Mouse (Mus musculus) heart, embryonic 11.5 days (tissue): ENCODE results near the gene Ralbp1. TPM values are rescaled to one million over a fixed set of nuclear protein-coding genes. Genes with fewer than 3 reads are reported as not detected.

Source experiments
- ATAC-seq: fragments of 200-750 bp; cut with Nextera tagmentation; replicated peaks from 2 replicates; pipeline ENCODE4 v1.8.0; 2017; ENCODE audit warnings: moderate library complexity; ENCODE audit not compliant: insufficient number of reproducible peaks, low FRiP score, low TSS enrichment
- H3K27ac ChIP-seq: fragments of 300-500 bp; sonication (generic); 2 replicates; pipeline ENCODE4 v1.5.1; 2014; ENCODE audit warnings: mild to moderate bottlenecking, low read depth, low read length
- H3K27me3 ChIP-seq: fragments of 300-500 bp; sonication (generic); 2 replicates; pipeline ENCODE4 v1.6.1; 2014; ENCODE audit warnings: mild to moderate bottlenecking, low read length, mixed read lengths; ENCODE audit not compliant: control insufficient read depth, insufficient read depth
- H3K36me3 ChIP-seq: fragments of 300-500 bp; sonication (generic); 2 replicates; pipeline ENCODE4 v1.6.1; 2014; ENCODE audit warnings: mild to moderate bottlenecking, low read length, moderate library complexity, mixed read lengths; ENCODE audit not compliant: control insufficient read depth, insufficient read depth
- H3K4me1 ChIP-seq: fragments of 300-500 bp; sonication (generic); 2 replicates; pipeline ENCODE4 v1.6.1; 2014; ENCODE audit warnings: low read length; ENCODE audit not compliant: control insufficient read depth, insufficient read depth
- H3K4me2 ChIP-seq: fragments of 300-500 bp; sonication (generic); 2 replicates; pipeline ENCODE4 v1.6.1; 2014; ENCODE audit warnings: mild to moderate bottlenecking, moderate library complexity
- H3K4me3 ChIP-seq: fragments of 300-500 bp; sonication (generic); 2 replicates; pipeline ENCODE4 v1.5.1; 2014; ENCODE audit warnings: low read depth, low read length
- H3K9ac ChIP-seq: fragments of 300-500 bp; sonication (generic); 2 replicates; pipeline ENCODE4 v1.6.1; 2014; ENCODE audit warnings: mild to moderate bottlenecking, low read depth, low read length, moderate library complexity
- H3K9me3 ChIP-seq: fragments of 300-500 bp; sonication (generic); replicated peaks from 2 replicates; pipeline ENCODE4 v1.6.1; 2016; ENCODE audit warnings: low read length; ENCODE audit not compliant: control insufficient read depth
- WGBS: fragments of 180-500 bp; shearing (Covaris S2); extraction: QIAGEN DNeasy Blood & Tissue Kit; methylation state at CpG from one replicate; pipeline ENCODE4 v1.1.7; 2014; ENCODE audit not compliant: insufficient replicate concordance; 5-methylcytosine and 5-hydroxymethylcytosine counted together
- polyA plus RNA-seq: library from polyadenylated mRNA; unstranded; fragments of >200 nt; fragmentation: Nextera tagmentation; extraction: Ambion mirVana; gene quantifications from 2 replicates; pipeline ENCODE4 v1.2.1, GENCODE M21; 2014

Gene Ralbp1
- polyA plus RNA-seq, 1 experiment from 2014 or later = 47.5 TPM

- peak overlapping the region; percentile 95 for H3K27ac ChIP-seq
- H3K9ac ChIP-seq = peak overlapping the region; percentile 90
- peak overlapping the region; percentile 98 for H3K4me2 ChIP-seq
- H3K36me3 ChIP-seq = no peaks in the 10 kb centered on the region
- peaks cover 14% of the 10 kb centered on the region for H3K4me1 ChIP-seq
- under 1% methylated on average over 55 of the region's 67 CpGs for WGBS
- H3K9me3 ChIP-seq = no peaks in the 10 kb centered on the region
- peak overlapping the region; percentile 69 for H3K4me3 ChIP-seq
- H3K27me3 ChIP-seq = no peaks in the 10 kb centered on the region
- peak; percentile 98 for ATAC-seq
Measured at GRCm38 (mm10) chr17:65884691-65885397, 754 bp downstream of the Ralbp1 start.

DNA sequence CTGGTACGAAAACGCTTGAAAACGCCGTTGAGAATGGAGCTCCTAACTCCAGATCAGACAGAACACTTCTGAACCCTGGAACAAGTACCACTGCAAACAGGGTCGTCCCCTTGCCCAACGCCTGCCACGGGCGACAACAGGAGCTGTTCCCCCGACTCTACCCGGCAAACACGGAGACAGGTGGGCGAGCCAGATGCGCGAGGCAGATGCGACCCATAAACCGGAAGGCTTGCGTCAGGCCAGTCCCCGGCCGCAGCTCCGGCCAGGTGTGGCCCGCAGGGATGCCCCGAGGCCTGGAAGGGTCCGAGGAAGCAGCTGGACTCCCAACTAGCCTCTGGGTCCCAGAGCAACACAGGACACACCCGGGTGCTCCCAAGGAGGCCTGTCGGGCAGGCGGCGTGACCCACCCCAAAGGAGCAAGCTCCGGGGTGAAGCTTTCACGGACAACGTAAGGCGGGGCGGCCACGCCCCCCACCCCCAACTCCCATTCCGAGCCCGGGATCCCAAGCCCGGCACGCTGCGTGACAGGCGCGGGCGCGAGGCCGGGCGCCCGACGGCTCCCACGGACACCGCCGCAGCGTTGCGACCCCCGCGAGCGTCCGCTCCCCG, 1.4 kb downstream of the Ralbp1 start:
- H3K4me2 ChIP-seq = peak overlapping the region; percentile 98
- peak overlapping the region; percentile 95 for H3K27ac ChIP-seq
- H3K4me3 ChIP-seq = peak overlapping the region; percentile 69
- H3K27me3 ChIP-seq = no peaks in the 10 kb centered on the region
- peak overlapping the region; percentile 90 for H3K9ac ChIP-seq
- peak; percentile 20 for ATAC-seq
- H3K36me3 ChIP-seq = no peaks in the 10 kb centered on the region
- WGBS = under 1% methylated on average over 56 of the region's 56 CpGs
- H3K4me1 ChIP-seq = peaks cover 14% of the 10 kb centered on the region
- H3K9me3 ChIP-seq = no peaks in the 10 kb centered on the region

GRCm38 (mm10) chr17:65877026-65877425, 8.6 kb downstream of the Ralbp1 start:
- Histone ChIP-seq H3K9ac (no peak overlapping the region), H3K4me3 (no peak overlapping the region), H3K9me3 (no peaks in the 10 kb centered on the region), H3K27me3 (no peaks in the 10 kb centered on the region), H3K36me3 (no peaks in the 10 kb centered on the region), H3K4me2 (no peak overlapping the region), H3K27ac (no peak overlapping the region), H3K4me1 (peaks cover 4% of the 10 kb centered on the region; the same call in 1 of the 2 replicates)
- ATAC-seq = no peak
- 79% methylated on average over 6 of the region's 6 CpGs for WGBS

DNA sequence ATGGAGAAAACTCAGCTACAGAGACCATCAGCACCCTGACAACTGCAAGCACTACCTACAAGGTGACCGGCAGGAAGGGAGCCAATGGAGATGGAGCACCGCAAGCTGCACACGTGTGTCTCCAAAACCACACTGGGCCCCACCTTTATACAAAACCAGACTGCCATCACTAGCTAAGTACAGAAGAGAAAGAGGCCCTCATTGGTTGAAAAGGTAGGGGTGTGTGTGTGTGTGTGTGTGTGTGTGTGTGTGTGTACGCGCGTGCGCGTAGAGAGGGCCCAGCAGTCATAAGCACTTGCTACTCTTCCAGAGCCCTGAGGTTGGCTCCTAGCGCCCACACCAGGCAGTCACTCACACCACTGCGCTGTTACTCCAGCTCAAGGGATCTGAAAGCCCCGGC, 11.8 kb downstream of the Ralbp1 start:
- Histone ChIP-seq H3K4me1 (peaks cover 9% of the 10 kb centered on the region; the same call in 1 of the 2 replicates), H3K27me3 (no peaks in the 10 kb centered on the region), H3K36me3 (no peaks in the 10 kb centered on the region), H3K4me2 (no peak overlapping the region), H3K9ac (no peak overlapping the region), H3K27ac (no peak overlapping the region), H3K4me3 (no peak overlapping the region), H3K9me3 (no peaks in the 10 kb centered on the region)
- no peak for ATAC-seq
- 90% methylated on average over 11 of the region's 11 CpGs for WGBS

GRCm38 (mm10) chr17:65873156-65873555, 12.4 kb downstream of the Ralbp1 start:
- peaks cover 9% of the 10 kb centered on the region; the same call in 1 of the 2 replicates for H3K4me1 ChIP-seq
- no peaks in the 10 kb centered on the region for H3K36me3 ChIP-seq
- no peak overlapping the region for H3K9ac ChIP-seq
- H3K4me3 ChIP-seq = no peak overlapping the region
- ATAC-seq = no peak
- no peak overlapping the region for H3K27ac ChIP-seq
- no peaks in the 10 kb centered on the region for H3K27me3 ChIP-seq
- H3K9me3 ChIP-seq = no peaks in the 10 kb centered on the region
- WGBS = 77% methylated on average over 4 of the region's 4 CpGs
- H3K4me2 ChIP-seq = no peak overlapping the region

DNA sequence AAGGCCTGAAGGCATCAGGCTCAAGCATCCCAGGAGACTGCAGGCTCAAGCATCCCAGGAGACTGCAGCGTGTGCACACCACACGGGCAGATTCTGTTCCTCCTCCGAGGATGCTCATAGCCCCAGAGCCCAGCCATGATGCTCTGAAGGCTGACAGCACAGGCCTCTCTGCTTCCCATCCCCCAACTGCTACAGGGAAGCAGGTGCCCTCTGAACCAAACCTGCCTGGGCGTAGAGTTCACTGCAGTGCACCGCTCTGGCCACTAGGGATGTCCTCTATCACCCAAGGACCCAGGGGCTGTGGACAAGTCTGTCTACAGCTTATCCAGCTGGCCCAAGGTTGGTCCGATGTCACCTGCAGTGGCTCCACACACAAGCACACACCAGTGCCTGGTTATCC, 12.9 kb downstream of the Ralbp1 start:
- no peak overlapping the region for H3K4me2 ChIP-seq
- H3K4me3 ChIP-seq = no peak overlapping the region
- no peak overlapping the region for H3K27ac ChIP-seq
- 41% methylated on average over 6 of the region's 6 CpGs for WGBS
- no peaks in the 10 kb centered on the region for H3K27me3 ChIP-seq
- ATAC-seq = no peak
- H3K9ac ChIP-seq = no peak overlapping the region
- H3K9me3 ChIP-seq = no peaks in the 10 kb centered on the region
- no peaks in the 10 kb centered on the region for H3K36me3 ChIP-seq
- H3K4me1 ChIP-seq = peaks cover 9% of the 10 kb centered on the region; the same call in 1 of the 2 replicates

- H3K36me3 ChIP-seq = no peaks in the 10 kb centered on the region
- no peaks in the 10 kb centered on the region for H3K27me3 ChIP-seq
- no peak overlapping the region for H3K4me3 ChIP-seq
- peaks cover 9% of the 10 kb centered on the region; the same call in 1 of the 2 replicates for H3K4me1 ChIP-seq
- no peak for ATAC-seq
- WGBS = 57% methylated on average over 6 of the region's 6 CpGs
- H3K9ac ChIP-seq = peak overlapping the region; percentile 22; the same call in 1 of the 2 replicates
- 0 out of 2 replicates have a peak overlapping the region, but pooled peaks have one; percentile 3 for H3K27ac ChIP-seq
- H3K9me3 ChIP-seq = no peaks in the 10 kb centered on the region
- no peak overlapping the region for H3K4me2 ChIP-seq
Measured at GRCm38 (mm10) chr17:65872051-65872450, 13.5 kb downstream of the Ralbp1 start.

- WGBS = 45% methylated on average over 5 of the region's 5 CpGs
- Histone ChIP-seq H3K27ac (no peak overlapping the region), H3K4me2 (no peak overlapping the region)
Measured at GRCm38 (mm10) chr17:65871641-65872041, 14.0 kb downstream of the Ralbp1 start.

More at GRCm38 (mm10) chr17:65871641-65872041, 14.0 kb downstream of the Ralbp1 start:
- Histone ChIP-seq H3K9me3 (no peaks in the 10 kb centered on the region), H3K4me3 (no peak overlapping the region), H3K36me3 (no peaks in the 10 kb centered on the region), H3K4me1 (peaks cover 9% of the 10 kb centered on the region; the same call in 1 of the 2 replicates), H3K9ac (peak overlapping the region; percentile 22; the same call in 1 of the 2 replicates), H3K27me3 (no peaks in the 10 kb centered on the region)
- ATAC-seq = no peak
